Mouse (Mus musculus) neutrophil, adult 59 days (primary cell): ENCODE measurements around the gene Tnfrsf22. TPM values are rescaled to one million over a fixed set of nuclear protein-coding genes. Genes with fewer than 3 reads are reported as not detected.

Source experiments
- total RNA-seq, 2 experiments: library from RNA; stranded (reverse); gene quantifications; 1 replicate in 1 of 2; 2 replicates in 1 of 2; pipeline ENCODE4 v1.2.4; 2023

The Tnfrsf22 gene
- 1 to 10 TPM in 1 of 2 experiments, under 1 TPM in 1; 0.90 to 2.1 TPM for total RNA-seq

GRCm38 (mm10) chr7:143649034-143649768 lies at the start of gene Tnfrsf22:
Gene Tnfrsf22 (minus strand): TSS chr7:143649661.

GRCm38 (mm10) chr7:143685359-143686067 lies 36.1 kb upstream of the Tnfrsf22 start, which contains the start of gene Tnfrsf23:
Gene Tnfrsf23 (minus strand): TSS chr7:143685872.

GRCm38 (mm10) chr7:143628540-143628939 lies 20.9 kb downstream of the Tnfrsf22 start, which contains the start of gene Tnfrsf26:
Gene Tnfrsf26 (minus strand): TSS chr7:143628722.

GRCm38 (mm10) chr7:143599428-143600230 lies 49.8 kb downstream of the Tnfrsf22 start, which contains the start of gene Cars:
Gene Cars (minus strand): TSS chr7:143600090.

Other genes with a start within 250 kb of the Tnfrsf22 start
- gene Cdkn1c, start 188.6 kb downstream of the Tnfrsf22 start, total RNA-seq = under 1 TPM in 1 of 2 experiments, not detected in 1; 0.44 TPM
- gene Slc22a18, start 175.9 kb downstream of the Tnfrsf22 start, total RNA-seq = 1 to 10 TPM; 1.1 to 1.3 TPM
- not detected for gene Phlda2, start 146.5 kb downstream of the Tnfrsf22 start, total RNA-seq
- gene Nap1l4, start 100.6 kb downstream of the Tnfrsf22 start, total RNA-seq = 10 to 100 TPM; 84.1 to 85.0 TPM
- 10 to 100 TPM; 31.4 to 38.1 TPM for gene Cars, start 49.6 kb downstream of the Tnfrsf22 start, total RNA-seq
- 1 to 10 TPM; 8.0 to 8.6 TPM for gene Tnfrsf26, start 20.9 kb downstream of the Tnfrsf22 start, total RNA-seq
- gene Tnfrsf23, start 36.2 kb upstream of the Tnfrsf22 start, total RNA-seq = 1 to 10 TPM; 7.1 to 9.6 TPM
- 1 to 10 TPM in 1 of 2 experiments, under 1 TPM in 1; 0.82 to 3.1 TPM for gene Osbpl5, start 107.3 kb upstream of the Tnfrsf22 start, total RNA-seq
- gene Mrgprg, start 117.3 kb upstream of the Tnfrsf22 start, total RNA-seq = not detected
- under 1 TPM; 0.09 to 0.13 TPM for gene Mrgpre, start 134.8 kb upstream of the Tnfrsf22 start, total RNA-seq
- 1 to 10 TPM; 5.1 to 8.9 TPM for gene Nadsyn1, start 173.2 kb upstream of the Tnfrsf22 start, total RNA-seq
- gene Dhcr7, start 173.5 kb upstream of the Tnfrsf22 start, total RNA-seq = 1 to 10 TPM; 5.6 to 7.3 TPM
- gene Gm498, start 217.2 kb upstream of the Tnfrsf22 start, total RNA-seq = not detected